Mouse (Mus musculus) liver, embryonic 14.5 days (tissue): ENCODE results near the gene Bace2. TPM values are rescaled to one million over a fixed set of nuclear protein-coding genes. Genes with fewer than 3 reads are reported as not detected.

Source experiments
- ATAC-seq: fragments of 200-750 bp; cut with Nextera tagmentation; 2 replicates; pipeline ENCODE4 v1.8.0; 2017; ENCODE audit warnings: moderate number of reproducible peaks, mild to moderate bottlenecking, moderate library complexity; ENCODE audit not compliant: insufficient read depth
- DNase-seq, 3 experiments: peaks; one replicate each; pipeline ENCODE4 v3.0.0-alpha.2; 2012 to 2013; ENCODE audit warnings: low read depth in 3 of 3, low spot score in 3 of 3
- H3K27ac ChIP-seq: fragments of 300-500 bp; sonication (generic); 2 replicates; pipeline ENCODE4 v1.5.1; 2014; ENCODE audit warnings: moderate library complexity, mild to moderate bottlenecking, control low read depth, inconsistent platforms
- H3K27me3 ChIP-seq: fragments of 300-500 bp; sonication (generic); 2 replicates; pipeline ENCODE4 v1.6.1; 2014; ENCODE audit warnings: mild to moderate bottlenecking, low read length, moderate library complexity; ENCODE audit not compliant: control insufficient read depth, insufficient read depth
- H3K36me3 ChIP-seq: fragments of 300-500 bp; sonication (generic); replicated peaks from 2 replicates; pipeline ENCODE4 v1.6.1; 2014; ENCODE audit warnings: low read depth; ENCODE audit not compliant: control insufficient read depth, insufficient read depth
- H3K4me1 ChIP-seq, 2 experiments: fragments of 200-500 bp in 1 of 2; fragments of 300-500 bp in 1 of 2; sonication (generic) in 1 of 2; replicated peaks; 2 replicates each; pipeline ENCODE4 v1.6.1; 2012 to 2014; ENCODE audit warnings: antibody characterized with exemption in 1 of 2, inconsistent platforms in 1 of 2, low read length in 1 of 2; ENCODE audit not compliant: control insufficient read depth in 2 of 2, insufficient read depth in 2 of 2
- H3K4me2 ChIP-seq: fragments of 300-500 bp; sonication (generic); 2 replicates; pipeline ENCODE4 v1.6.1; 2014; ENCODE audit warnings: low read depth, mild to moderate bottlenecking, control low read depth, moderate library complexity
- H3K4me3 ChIP-seq, 2 experiments: fragments of 200-500 bp in 1 of 2; fragments of 300-500 bp in 1 of 2; sonication (generic) in 1 of 2; 2 replicates each; pipeline ENCODE4 v1.5.1; 2012 to 2014; ENCODE audit warnings: low read depth in 2 of 2, low read length in 2 of 2, mild to moderate bottlenecking in 2 of 2, control low read depth in 1 of 2, inconsistent platforms in 1 of 2, moderate library complexity in 1 of 2; ENCODE audit not compliant: insufficient read depth in 1 of 2
- H3K9ac ChIP-seq: fragments of 300-500 bp; sonication (generic); replicated peaks from 2 replicates; pipeline ENCODE4 v1.6.1; 2014; ENCODE audit warnings: mild to moderate bottlenecking, control low read depth, moderate library complexity
- H3K9me3 ChIP-seq: fragments of 300-500 bp; sonication (generic); 2 replicates; pipeline ENCODE4 v1.6.1; 2016; ENCODE audit warnings: low read length, mixed read lengths; ENCODE audit not compliant: control insufficient read depth
- CTCF ChIP-seq: IDR thresholded peaks from 2 replicates; pipeline ENCODE4 v1.5.1; 2016; ENCODE audit warnings: antibody characterized with exemption, low read depth, control low read depth
- EP300 ChIP-seq: IDR thresholded peaks from 2 replicates; pipeline ENCODE4 v1.6.1; 2016; ENCODE audit warnings: antibody characterized with exemption, low read depth
- WGBS: fragments of 180-500 bp; shearing (Covaris S2); extraction: QIAGEN DNeasy Blood & Tissue Kit; methylation state at CpG from one replicate; pipeline ENCODE4 v1.1.7; 2014; ENCODE audit not compliant: insufficient replicate concordance; 5-methylcytosine and 5-hydroxymethylcytosine counted together
- polyA plus RNA-seq, 2 experiments: library from polyadenylated mRNA; depleted of rRNA in 1 of 2; stranded (reverse) in 1 of 2; unstranded in 1 of 2; fragments of >200 nt; fragmentation: Nextera tagmentation in 1 of 2; extraction: Ambion mirVana in 1 of 2; gene quantifications; 2 replicates each; pipeline versions ENCODE4 v1.2.1 to v1.2.3; 2012 to 2014

Bace2 gene
- polyA plus RNA-seq (2012; rRNA removed): 0.26 and 0.57 TPM in 2 replicates
- 3.4 and 6.3 TPM in 2 replicates for polyA plus RNA-seq (2014; fragmentation: Nextera tagmentation; extraction: Ambion mirVana)

GRCm38 (mm10) chr16:97356499-97357187 is at the start of gene Bace2:
Bace2 (plus strand) TSS chr16:97356742.
- Histone ChIP-seq H3K36me3 (no peaks in the 10 kb centered on the region), H3K4me2 (peak within 1 kb of the TSS; percentile 50), H3K27me3 (peaks cover 28% of the 10 kb centered on the region), H3K4me1 (no peaks in the 10 kb centered on the region), H3K9ac (no peak within 1 kb of the TSS), H3K27ac (no peak within 1 kb of the TSS), H3K4me3 (peak within 1 kb of the TSS; percentile 22 to 43), H3K9me3 (no peaks in the 10 kb centered on the region)
- DNase-seq (no peak), ATAC-seq (peak; percentile 62; the same call in 1 of the 2 replicates)
- peak; percentile 32; the same call in 1 of the 2 replicates for TF ChIP-seq CTCF
- TF ChIP-seq EP300: no peak
- 1% methylated on average over 58 of the region's 58 CpGs for WGBS

GRCm38 (mm10) chr16:97307594-97307993 is 48.9 kb upstream of the Bace2 start:
- Histone ChIP-seq H3K27me3 (no peaks in the 10 kb centered on the region), H3K4me3 (no peak overlapping the region), H3K36me3 (no peaks in the 10 kb centered on the region), H3K4me1 (no peaks in the 10 kb centered on the region), H3K9ac (no peak overlapping the region), H3K4me2 (no peak overlapping the region), H3K9me3 (no peaks in the 10 kb centered on the region), H3K27ac (no peak overlapping the region)
- DNase-seq (no peak), ATAC-seq (no peak)
- TF ChIP-seq EP300: no peak
- TF ChIP-seq CTCF: no peak
- WGBS: 64% methylated on average over 4 of the region's 4 CpGs

- no peaks in the 10 kb centered on the region for H3K4me1 ChIP-seq
- TF ChIP-seq EP300: no peak
- TF ChIP-seq CTCF: no peak
- DNase-seq (no peak), ATAC-seq (no peak)
- H3K4me3 ChIP-seq: no peak overlapping the region
- 51% methylated on average over 4 of the region's 4 CpGs for WGBS
- H3K36me3 ChIP-seq: no peaks in the 10 kb centered on the region
- no peaks in the 10 kb centered on the region for H3K9me3 ChIP-seq
- H3K9ac ChIP-seq: no peak overlapping the region
- H3K4me2 ChIP-seq: no peak overlapping the region
- no peak overlapping the region for H3K27ac ChIP-seq
- H3K27me3 ChIP-seq: no peaks in the 10 kb centered on the region
Measured at GRCm38 (mm10) chr16:97309796-97310569, 46.6 kb upstream of the Bace2 start.

GRCm38 (mm10) chr16:97310570-97310846 is 46.0 kb upstream of the Bace2 start:
- 20% methylated on average over 1 of the region's 1 CpGs for WGBS
- Histone ChIP-seq H3K27ac (no peak overlapping the region), H3K9me3 (no peaks in the 10 kb centered on the region), H3K9ac (no peak overlapping the region), H3K4me3 (no peak overlapping the region), H3K4me2 (no peak overlapping the region), H3K27me3 (no peaks in the 10 kb centered on the region), H3K36me3 (no peaks in the 10 kb centered on the region), H3K4me1 (no peaks in the 10 kb centered on the region)
- ATAC-seq: no peak; the same call in 1 of the 2 replicates
- DNase-seq: no peak
- TF ChIP-seq CTCF (no peak), EP300 (no peak)

GRCm38 (mm10) chr16:97312960-97313686 is 43.4 kb upstream of the Bace2 start:
- 29% methylated on average over 10 of the region's 10 CpGs for whole genome bisulfite sequencing
- DNase-seq (peak in 2 of 3 experiments; percentile 11 to 20), ATAC-seq (no peak)
- Histone ChIP-seq H3K9ac (no peak overlapping the region), H3K4me2 (no peak overlapping the region), H3K4me1 (no peaks in the 10 kb centered on the region), H3K27me3 (no peaks in the 10 kb centered on the region), H3K9me3 (no peaks in the 10 kb centered on the region), H3K27ac (no peak overlapping the region), H3K36me3 (no peaks in the 10 kb centered on the region), H3K4me3 (no peak overlapping the region)
- peak; percentile 75 for TF ChIP-seq CTCF
- no peak for TF ChIP-seq EP300
